Mouse (Mus musculus) frontal cortex, postnatal 10 days (tissue): ENCODE measurements around the gene Tagln3.

Experiments used
- DNase-seq, 2 experiments: peaks; one replicate each; pipeline ENCODE4 v3.0.0; 2022; ENCODE audit warnings: low spot score in 2 of 2, mixed read lengths in 1 of 2

Tagln3 gene

GRCm38 (mm10) chr16:45724061-45724741 is at the start of gene Tagln3:
Gene Tagln3, minus strand, starts transcription at chr16:45724608.
- peak; percentile 69 to 74 for DNase-seq

- no peak for DNase-seq
These were observed 46.5 kb upstream of the Tagln3 start for GRCm38 (mm10) chr16:45770914-45771313.

GRCm38 (mm10) chr16:45767853-45768640 is 43.6 kb upstream of the Tagln3 start:
- no peak for DNase-seq

- DNase-seq = no peak
These were observed 43.0 kb upstream of the Tagln3 start for GRCm38 (mm10) chr16:45767434-45767833.

- no peak for DNase-seq
These were observed 41.5 kb upstream of the Tagln3 start for GRCm38 (mm10) chr16:45765801-45766494.

- no peak for DNase-seq
These were observed 40.7 kb upstream of the Tagln3 start for GRCm38 (mm10) chr16:45765102-45765501.

GRCm38 (mm10) chr16:45762859-45763505 is 38.6 kb upstream of the Tagln3 start:
- DNase-seq = no peak

- no peak for DNase-seq
These were observed 37.0 kb upstream of the Tagln3 start for GRCm38 (mm10) chr16:45761425-45761824.

GRCm38 (mm10) chr16:45758726-45759269 is 34.4 kb upstream of the Tagln3 start:
- no peak for DNase-seq

GRCm38 (mm10) chr16:45757421-45758078 is 33.1 kb upstream of the Tagln3 start:
- DNase-seq = no peak

- DNase-seq = no peak
These were observed 32.4 kb upstream of the Tagln3 start for GRCm38 (mm10) chr16:45756855-45757254.

- no peak for DNase-seq
These were observed 19.3 kb upstream of the Tagln3 start for GRCm38 (mm10) chr16:45743591-45744144.

- DNase-seq = peak; percentile 93 to 97
These were observed 18.4 kb upstream of the Tagln3 start, which contains the start of gene Abhd10 for GRCm38 (mm10) chr16:45742615-45743476. Gene Abhd10, minus strand, starts transcription at chr16:45742955.

GRCm38 (mm10) chr16:45737880-45738279 is 13.5 kb upstream of the Tagln3 start:
- no peak for DNase-seq

GRCm38 (mm10) chr16:45736724-45737123 is 12.3 kb upstream of the Tagln3 start:
- DNase-seq = no peak

GRCm38 (mm10) chr16:45729163-45729562 is 4.8 kb upstream of the Tagln3 start:
- DNase-seq = no peak

GRCm38 (mm10) chr16:45724742-45725102 is 314 bp upstream of the Tagln3 start:
- DNase-seq = no peak

GRCm38 (mm10) chr16:45723172-45723901 is 1.1 kb downstream of the Tagln3 start:
- no peak for DNase-seq

GRCm38 (mm10) chr16:45722460-45722951 is 1.9 kb downstream of the Tagln3 start:
- DNase-seq = no peak
